ENCODE assay signal across 15 mouse cellular contexts in genomic region chr12:28925206-28925605, GRCm38 (mm10).
"Had no signal": no experiment of that assay in that cellular context is flagged by ENCODE, and none has a peak within 500 bp of the region (broad histone marks: within the 10 kb centered on the region; RNA-seq: fewer than 3 reads in every experiment).

No protein-coding gene starts in this region.

- H3K4me2 ChIP-seq: limb, embryonic 12.5 days; liver, embryonic 13.5 days; lung, embryonic 15.5 days; midbrain, embryonic 13.5 days; stomach, embryonic 15.5 days had no signal

- H3K27me3 ChIP-seq: limb, embryonic 12.5 days; liver, embryonic 13.5 days; lung, embryonic 15.5 days; midbrain, embryonic 13.5 days; stomach, embryonic 15.5 days had no signal

- H3K9ac ChIP-seq: limb, embryonic 12.5 days; liver, embryonic 13.5 days; liver, postnatal 0 days; lung, embryonic 15.5 days; midbrain, embryonic 13.5 days; stomach, embryonic 15.5 days had no signal

- H3K4me1 ChIP-seq: limb, embryonic 12.5 days; liver, embryonic 13.5 days; lung, embryonic 15.5 days; stomach, embryonic 15.5 days had no signal

- DNase-seq: kidney, adult 9 months; kidney, postnatal 4 days; liver; liver, embryonic 13.5 days; liver, postnatal 0 days; right cerebral cortex, postnatal 14 days; thymus, adult 2 months; thymus, postnatal 25 days had no signal

- H3K27ac ChIP-seq: kidney, postnatal 0 days; layer of hippocampus, adult 2 months; limb, embryonic 12.5 days; liver, embryonic 13.5 days; lung, embryonic 15.5 days; midbrain, embryonic 13.5 days; stomach, embryonic 15.5 days had no signal

- ATAC-seq: liver, postnatal 0 days; midbrain, embryonic 13.5 days had no signal

- H3K9me3 ChIP-seq: limb, embryonic 12.5 days; liver, embryonic 13.5 days; lung, embryonic 15.5 days; midbrain, embryonic 13.5 days; stomach, embryonic 15.5 days had no signal

- H3K4me3 ChIP-seq: layer of hippocampus, adult 2 months; limb, embryonic 12.5 days; liver, embryonic 13.5 days; lung, embryonic 15.5 days; midbrain, embryonic 13.5 days; myocyte; stomach, embryonic 15.5 days had no signal

- H3K36me3 ChIP-seq: limb, embryonic 12.5 days; liver, embryonic 13.5 days; lung, embryonic 15.5 days; midbrain, embryonic 13.5 days; stomach, embryonic 15.5 days had no signal
